Mouse (Mus musculus) layer of hippocampus, adult 11-12 months (tissue): Measurements from ENCODE around the gene Etnk2.
"Not testable (repeated sequence)": the region's sequence is repeated elsewhere in the genome, so short reads cannot be mapped to it uniquely, and the experiment has no call there.

Source experiments
- DNase-seq: peaks from one replicate; pipeline ENCODE4 v3.0.0; 2022; ENCODE audit warnings: low spot score

Etnk2 gene

GRCm38 (mm10) chr1:133363276-133364021 lies at the start of gene Etnk2:
TSS of gene Etnk2 (plus strand) at chr1:133363572.
- DNase-seq: peak; percentile 63

GRCm38 (mm10) chr1:133314364-133314763 lies 49.0 kb upstream of the Etnk2 start:
- no peak for DNase-seq

- DNase-seq: no peak
These were observed 47.6 kb upstream of the Etnk2 start for GRCm38 (mm10) chr1:133315775-133316174.

- DNase-seq: no peak
These were observed 46.8 kb upstream of the Etnk2 start for GRCm38 (mm10) chr1:133316577-133316976.

- DNase-seq: no peak
These were observed 46.2 kb upstream of the Etnk2 start for GRCm38 (mm10) chr1:133317149-133317548.

- DNase-seq: peak; percentile 35
These were observed 42.0 kb upstream of the Etnk2 start, which contains the start of gene Kiss1 for GRCm38 (mm10) chr1:133321267-133321925. TSS of gene Kiss1 (plus strand) at chr1:133321875.

- DNase-seq: no peak
These were observed 40.0 kb upstream of the Etnk2 start for GRCm38 (mm10) chr1:133323333-133323732.

- no peak for DNase-seq
These were observed 37.4 kb upstream of the Etnk2 start for GRCm38 (mm10) chr1:133325951-133326350.

- DNase-seq: no peak
These were observed 36.3 kb upstream of the Etnk2 start for GRCm38 (mm10) chr1:133327094-133327493.

GRCm38 (mm10) chr1:133328299-133328795 lies 35.0 kb upstream of the Etnk2 start:
- DNase-seq: no peak

- no peak for DNase-seq
These were observed 34.3 kb upstream of the Etnk2 start for GRCm38 (mm10) chr1:133328896-133329637.

- no peak for DNase-seq
These were observed 33.8 kb upstream of the Etnk2 start for GRCm38 (mm10) chr1:133329638-133329964.

- no peak for DNase-seq
These were observed 32.2 kb upstream of the Etnk2 start for GRCm38 (mm10) chr1:133331142-133331541.

- DNase-seq: no peak
These were observed 30.5 kb upstream of the Etnk2 start for GRCm38 (mm10) chr1:133332656-133333430.

- DNase-seq: no peak
These were observed 29.4 kb upstream of the Etnk2 start for GRCm38 (mm10) chr1:133333937-133334336.

GRCm38 (mm10) chr1:133340403-133340802 lies 23.0 kb upstream of the Etnk2 start:
- DNase-seq: not testable (repeated sequence)

- no peak for DNase-seq
These were observed 19.0 kb upstream of the Etnk2 start for GRCm38 (mm10) chr1:133344357-133344756.

GRCm38 (mm10) chr1:133346531-133346930 lies 16.8 kb upstream of the Etnk2 start:
- DNase-seq: no peak

GRCm38 (mm10) chr1:133347226-133347625 lies 16.1 kb upstream of the Etnk2 start:
- no peak for DNase-seq

GRCm38 (mm10) chr1:133347693-133348520 lies 15.5 kb upstream of the Etnk2 start:
- DNase-seq: no peak

- DNase-seq: no peak
These were observed 13.2 kb upstream of the Etnk2 start, which contains the start of gene Ren1 for GRCm38 (mm10) chr1:133350210-133350609. TSS of gene Ren1 (plus strand) at chr1:133350510.
